Mouse (Mus musculus): ENCODE data around the gene Pkdcc. TPM values are rescaled to one million over a fixed set of nuclear protein-coding genes. Genes with fewer than 3 reads are reported as not detected.

Pkdcc gene
- polyA plus RNA-seq, 1 experiment from 2014 or later = 13.4 TPM

DNA sequence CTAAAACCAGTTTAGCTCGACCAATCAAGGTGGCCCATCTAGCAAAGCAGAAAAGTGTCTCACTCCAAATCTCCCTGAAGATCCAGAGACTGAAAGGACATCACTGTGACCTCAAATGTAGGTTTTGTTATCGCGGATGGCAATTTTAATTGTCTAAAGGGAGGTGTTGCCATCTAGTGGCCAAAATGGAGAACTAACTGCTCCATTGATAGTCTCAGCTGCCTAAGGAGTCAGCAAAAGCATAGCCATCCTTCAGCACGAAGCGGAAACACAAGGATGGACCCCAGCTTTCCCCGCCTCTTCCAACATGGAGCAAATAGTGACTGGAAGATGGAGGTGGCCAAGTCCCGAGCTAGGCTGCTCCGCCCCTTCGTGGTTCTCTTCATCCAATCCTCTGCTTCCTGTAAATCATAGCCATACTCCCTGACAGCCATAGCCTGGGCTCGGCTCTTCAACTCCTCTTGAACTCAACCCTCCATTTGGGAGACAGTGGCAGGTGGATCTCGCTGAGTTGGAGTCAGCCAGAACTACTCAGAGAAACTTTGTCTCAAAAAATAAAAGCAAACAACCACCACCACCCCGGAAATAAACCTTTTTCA is 38.1 kb downstream of the Pkdcc start:
- Histone ChIP-seq H3K4me3 (no peak overlapping the region), H3K4me1 (peaks cover 14% of the 10 kb centered on the region), H3K36me3 (no peaks in the 10 kb centered on the region), H3K27ac (no peak overlapping the region), H3K4me2 (no peak overlapping the region), H3K9me3 (no peaks in the 10 kb centered on the region), H3K27me3 (peaks cover 3% of the 10 kb centered on the region; the same call in 1 of the 2 replicates), H3K9ac (no peak overlapping the region)
- peak; percentile 55; the same call in 1 of the 2 replicates for ATAC-seq (ENCODE audit: borderline replicate concordance, extremely low read depth, low FRiP score, low TSS enrichment)
- 24% methylated on average over 12 of the region's 12 CpGs for WGBS

DNA sequence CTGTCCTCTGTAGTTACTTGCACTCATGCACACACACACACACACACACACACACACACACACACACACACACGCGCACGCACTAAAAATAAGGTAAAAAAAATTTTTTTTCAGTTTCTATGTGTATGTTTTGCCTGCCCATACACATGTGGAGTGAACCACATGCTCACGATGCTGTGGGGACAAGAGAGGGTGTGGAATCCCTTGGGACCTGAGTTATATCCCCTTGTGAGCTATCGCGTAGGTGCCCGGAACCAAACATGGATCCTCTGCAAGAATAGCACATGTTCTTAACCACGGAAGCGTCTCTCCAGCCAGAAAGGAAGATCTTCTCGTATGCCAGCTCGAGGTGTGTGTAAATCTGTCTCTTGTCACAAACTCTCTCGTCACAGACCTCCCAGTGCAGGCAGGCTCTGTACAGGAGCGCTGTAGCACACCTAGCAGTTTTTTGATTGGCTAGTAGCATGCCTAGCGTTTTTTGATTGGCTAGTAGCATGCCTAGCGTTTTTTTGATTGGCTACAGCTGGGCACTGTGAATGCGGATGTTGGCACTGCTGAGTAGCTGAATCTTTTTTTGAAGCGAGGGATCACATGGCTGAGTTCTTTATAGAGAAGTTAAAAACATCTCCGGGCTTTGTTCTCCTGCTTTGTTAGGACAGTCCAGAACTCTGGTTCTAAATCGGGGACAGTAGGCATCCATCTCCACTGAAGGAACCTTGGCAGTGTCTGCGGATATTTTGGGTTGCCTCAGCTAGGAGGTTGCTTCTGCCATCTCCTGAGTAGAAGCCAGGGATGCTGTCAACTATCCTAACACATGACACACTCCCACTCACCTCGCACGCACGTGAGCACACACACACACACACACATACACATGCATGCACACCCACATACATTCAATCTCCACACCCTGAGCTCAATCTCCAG is 52.4 kb downstream of the Pkdcc start:
- WGBS = 40% methylated on average over 23 of the region's 23 CpGs
- Histone ChIP-seq H3K27ac (no peak overlapping the region), H3K4me1 (0 out of 2 replicates have a peak, but pooled peaks cover 13% of the 10 kb centered on the region), H3K27me3 (no peaks in the 10 kb centered on the region), H3K36me3 (no peaks in the 10 kb centered on the region), H3K9ac (no peak overlapping the region), H3K9me3 (no peaks in the 10 kb centered on the region), H3K4me2 (peak overlapping the region; percentile 62), H3K4me3 (peak overlapping the region; percentile 36)
- ATAC-seq (ENCODE audit: borderline replicate concordance, extremely low read depth, low FRiP score, low TSS enrichment) = peak; percentile 92

DNA sequence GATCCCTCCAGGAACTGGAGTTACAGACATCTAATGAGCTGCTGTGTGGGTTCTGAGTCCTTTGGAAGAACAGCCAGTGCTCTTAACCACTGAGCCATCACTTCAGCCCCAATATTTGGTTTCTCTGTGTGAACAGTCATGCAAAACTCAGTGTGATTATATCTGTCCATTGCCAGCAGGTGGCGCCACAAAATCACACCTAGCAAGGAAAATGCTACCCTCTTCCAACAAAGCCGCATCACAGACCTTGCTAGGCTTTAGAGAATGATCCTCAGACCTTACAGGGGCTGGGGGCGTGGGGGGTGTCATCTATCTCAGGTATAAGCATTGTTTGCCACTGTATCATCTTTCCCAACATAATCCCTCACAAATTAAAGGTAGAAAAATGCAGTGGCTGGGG is 56.4 kb downstream of the Pkdcc start:
- 0% methylated on average over 3 of the region's 3 CpGs for WGBS
- Histone ChIP-seq H3K9me3 (no peaks in the 10 kb centered on the region), H3K9ac (no peak overlapping the region), H3K27ac (no peak overlapping the region), H3K4me2 (no peak overlapping the region), H3K4me1 (peaks cover 27% of the 10 kb centered on the region), H3K4me3 (no peak overlapping the region), H3K36me3 (no peaks in the 10 kb centered on the region), H3K27me3 (no peaks in the 10 kb centered on the region)
- ATAC-seq (ENCODE audit: borderline replicate concordance, extremely low read depth, low FRiP score, low TSS enrichment) = no peak

DNA sequence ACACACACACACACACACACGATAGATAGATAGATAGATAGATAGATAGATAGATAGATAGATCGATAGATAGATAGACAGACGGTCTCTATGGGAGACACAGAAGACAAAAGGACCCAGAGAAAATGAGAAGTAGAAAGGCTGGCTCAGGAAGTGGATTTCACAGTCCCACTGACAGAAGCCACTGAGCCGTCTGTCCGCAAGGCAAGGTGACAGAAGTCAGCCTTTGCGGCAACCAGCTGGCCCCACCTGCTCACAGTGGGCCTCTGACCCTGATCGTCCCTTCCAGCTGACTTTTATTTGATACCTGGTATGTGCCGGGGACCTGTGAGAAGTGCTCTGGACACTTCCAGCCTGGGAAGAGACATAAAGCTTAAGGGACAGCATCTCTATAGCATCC is 57.5 kb downstream of the Pkdcc start:
- no peak for ATAC-seq (ENCODE audit: borderline replicate concordance, extremely low read depth, low FRiP score, low TSS enrichment)
- 52% methylated on average over 8 of the region's 8 CpGs for WGBS
- no peaks in the 10 kb centered on the region for H3K27me3 ChIP-seq

DNA sequence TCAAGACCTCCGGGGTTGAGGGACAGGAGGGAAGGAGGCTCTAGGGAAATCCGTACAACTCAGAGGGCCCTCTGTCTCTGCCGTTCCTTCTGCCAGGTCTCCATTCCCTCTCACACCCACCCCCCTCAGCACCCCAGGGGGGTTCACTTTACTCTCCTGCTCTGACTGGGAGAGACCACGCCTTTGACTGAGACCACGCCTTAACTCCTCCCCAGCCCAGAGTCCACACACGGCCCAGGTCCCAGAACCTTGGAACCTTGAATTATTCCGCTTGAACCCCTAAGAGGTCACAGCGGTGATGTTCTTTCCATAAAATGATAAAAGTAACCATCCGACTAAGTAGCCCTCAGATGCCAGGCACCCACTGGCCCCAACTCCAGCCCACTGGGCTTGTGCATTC is 58.5 kb downstream of the Pkdcc start:
- H3K9ac ChIP-seq = no peak overlapping the region
- 32% methylated on average over 9 of the region's 9 CpGs for WGBS

More for the DNA sequence above, 57.5 kb downstream of the Pkdcc start:
- H3K4me1 ChIP-seq = peaks cover 32% of the 10 kb centered on the region
- no peaks in the 10 kb centered on the region for H3K9me3 ChIP-seq
- no peaks in the 10 kb centered on the region for H3K36me3 ChIP-seq
- H3K4me2 ChIP-seq = no peak overlapping the region
- no peak overlapping the region for H3K4me3 ChIP-seq
- H3K9ac ChIP-seq = no peak overlapping the region
- no peak overlapping the region for H3K27ac ChIP-seq

DNA sequence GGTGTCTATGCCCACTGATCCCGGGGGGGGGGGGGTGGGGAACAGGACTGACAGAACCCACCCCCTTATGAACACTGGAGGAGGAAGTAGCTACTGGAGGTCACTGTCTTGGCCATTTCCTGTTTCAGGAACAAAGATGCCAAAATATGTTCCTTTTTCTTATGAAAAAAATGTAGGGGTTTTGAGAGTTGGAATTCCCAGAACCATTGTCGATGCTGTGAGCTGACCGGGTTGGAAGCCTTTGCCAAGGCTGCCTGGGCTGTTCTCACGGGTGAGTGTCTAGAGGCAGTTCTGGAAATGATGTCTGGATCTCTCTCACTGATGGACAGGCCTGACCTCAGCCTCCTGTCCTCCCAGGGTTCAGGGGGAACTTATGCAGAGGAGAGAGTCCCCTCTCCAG is 59.0 kb downstream of the Pkdcc start:
- H3K4me3 ChIP-seq = no peak overlapping the region
- no peak for ATAC-seq (ENCODE audit: borderline replicate concordance, extremely low read depth, low FRiP score, low TSS enrichment)
- WGBS = 38% methylated on average over 4 of the region's 4 CpGs
- no peaks in the 10 kb centered on the region for H3K9me3 ChIP-seq
- H3K36me3 ChIP-seq = no peaks in the 10 kb centered on the region
- no peaks in the 10 kb centered on the region for H3K27me3 ChIP-seq
- no peak overlapping the region for H3K9ac ChIP-seq
- H3K27ac ChIP-seq = peak overlapping the region; percentile 43; the same call in 1 of the 2 replicates
- peaks cover 34% of the 10 kb centered on the region for H3K4me1 ChIP-seq
- 0 out of 2 replicates have a peak overlapping the region, but pooled peaks have one; percentile 35 for H3K4me2 ChIP-seq

More for the DNA sequence above, 58.5 kb downstream of the Pkdcc start:
- Histone ChIP-seq H3K4me3 (no peak overlapping the region), H3K4me1 (peaks cover 34% of the 10 kb centered on the region), H3K9me3 (no peaks in the 10 kb centered on the region), H3K4me2 (peak overlapping the region; percentile 35; the same call in 1 of the 2 replicates), H3K36me3 (no peaks in the 10 kb centered on the region), H3K27ac (peak overlapping the region; percentile 43; the same call in 1 of the 2 replicates), H3K27me3 (no peaks in the 10 kb centered on the region)
- no peak for ATAC-seq (ENCODE audit: borderline replicate concordance, extremely low read depth, low FRiP score, low TSS enrichment)

Other genes with a start within 250 kb of the Pkdcc start
- gene Eml4, start 135.6 kb downstream of the Pkdcc start, polyA plus RNA-seq (2015; fragmentation: Nextera tagmentation; extraction: Ambion mirVana) = 33.7 and 33.8 TPM in 2 replicates